Mouse (Mus musculus): ENCODE data around the gene Slc35e4. TPM values are rescaled to one million over a fixed set of nuclear protein-coding genes. Genes with fewer than 3 reads are reported as not detected.
"Not testable (repeated sequence)": the region's sequence is repeated elsewhere in the genome, so short reads cannot be mapped to it uniquely, and the experiment has no call there.

Slc35e4 gene
- total RNA-seq (2014; fragmentation: Nextera tagmentation) (not detected in 2 replicates), total RNA-seq (2017) (0.05 TPM in 1 of 2 replicates, not detected in the other), polyA plus RNA-seq (2012) (not detected in 2 replicates)

DNA sequence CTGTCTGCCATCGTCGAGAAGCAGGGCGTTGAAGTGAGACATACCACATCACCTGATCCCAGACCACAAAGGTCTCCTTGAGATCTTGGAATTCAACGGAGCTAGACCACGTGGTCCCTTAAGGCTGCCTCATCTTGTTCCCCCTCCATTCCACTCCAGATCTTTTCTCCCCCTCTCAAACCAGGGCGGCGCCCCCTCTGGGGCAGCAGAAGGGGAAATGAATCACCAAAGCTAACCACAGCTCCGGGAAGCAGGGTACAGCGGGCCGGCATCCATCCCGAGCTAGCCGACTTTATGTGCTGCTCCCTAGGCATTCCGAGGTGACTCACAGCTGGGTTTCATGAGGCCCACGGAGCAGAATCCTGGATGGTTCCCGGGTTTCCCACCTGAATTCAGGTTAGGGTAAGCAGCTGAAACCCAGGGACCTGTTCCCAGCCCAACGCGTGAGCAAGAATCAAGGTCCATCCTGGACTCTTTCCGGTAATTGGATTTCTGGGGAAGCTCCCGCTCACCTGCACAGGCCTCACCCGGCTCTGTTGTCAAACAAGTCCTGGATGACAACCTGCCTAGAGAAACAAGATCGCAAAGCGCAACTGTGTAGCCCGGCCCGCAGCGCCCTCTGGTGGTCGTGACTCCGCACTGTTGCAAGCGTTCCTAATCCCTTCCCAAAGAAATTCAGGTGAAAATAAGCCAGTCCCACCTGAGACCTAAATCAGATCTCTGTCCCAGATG is at the start of gene Slc35e4:
Gene Slc35e4 (minus strand): TSS at position 556 of the 732 bp plus-strand sequence.
- no peaks in the 10 kb centered on the region for H3K36me3 ChIP-seq (replicated peaks)
- TF ChIP-seq TAL1 (conservative IDR thresholded peaks at IDR 0.05; ENCODE audit: low read depth, low read length) (no peak), CTCF (IDR thresholded peaks at IDR 0.05; ENCODE audit: low read depth, low read length) (peak; percentile 37; the same call in 1 of the 2 replicates), POLR2AphosphoS5 (IDR thresholded peaks at IDR 0.05; ENCODE audit: insufficient replicate concordance, low read depth, low read length) (no peak), GATA2 (IDR thresholded peaks at IDR 0.05; ENCODE audit: borderline replicate concordance, low read depth, low read length) (no peak), GATA1 (IDR thresholded peaks at IDR 0.05; ENCODE audit: borderline replicate concordance, low read length) (no peak)
- DNase-seq (ENCODE audit: low spot score) (no peak), ATAC-seq (ENCODE audit: extremely low read depth, insufficient number of reproducible peaks, low FRiP score, poor library complexity, severe bottlenecking) (no peak)
- H3K9me3 ChIP-seq (replicated peaks), result peaks cover 9% of the 10 kb centered on the region
- H3K4me3 ChIP-seq (ENCODE audit: low read depth, low read length), result no peak within 1 kb of the TSS
- peaks cover 3% of the 10 kb centered on the region; the same call in 1 of the 2 replicates for H3K4me1 ChIP-seq (ENCODE audit: insufficient read depth, low read depth, low read length)
- peaks cover 23% of the 10 kb centered on the region; the same call in 1 of the 2 replicates for H3K27me3 ChIP-seq (ENCODE audit: insufficient read depth, low read length)

DNA sequence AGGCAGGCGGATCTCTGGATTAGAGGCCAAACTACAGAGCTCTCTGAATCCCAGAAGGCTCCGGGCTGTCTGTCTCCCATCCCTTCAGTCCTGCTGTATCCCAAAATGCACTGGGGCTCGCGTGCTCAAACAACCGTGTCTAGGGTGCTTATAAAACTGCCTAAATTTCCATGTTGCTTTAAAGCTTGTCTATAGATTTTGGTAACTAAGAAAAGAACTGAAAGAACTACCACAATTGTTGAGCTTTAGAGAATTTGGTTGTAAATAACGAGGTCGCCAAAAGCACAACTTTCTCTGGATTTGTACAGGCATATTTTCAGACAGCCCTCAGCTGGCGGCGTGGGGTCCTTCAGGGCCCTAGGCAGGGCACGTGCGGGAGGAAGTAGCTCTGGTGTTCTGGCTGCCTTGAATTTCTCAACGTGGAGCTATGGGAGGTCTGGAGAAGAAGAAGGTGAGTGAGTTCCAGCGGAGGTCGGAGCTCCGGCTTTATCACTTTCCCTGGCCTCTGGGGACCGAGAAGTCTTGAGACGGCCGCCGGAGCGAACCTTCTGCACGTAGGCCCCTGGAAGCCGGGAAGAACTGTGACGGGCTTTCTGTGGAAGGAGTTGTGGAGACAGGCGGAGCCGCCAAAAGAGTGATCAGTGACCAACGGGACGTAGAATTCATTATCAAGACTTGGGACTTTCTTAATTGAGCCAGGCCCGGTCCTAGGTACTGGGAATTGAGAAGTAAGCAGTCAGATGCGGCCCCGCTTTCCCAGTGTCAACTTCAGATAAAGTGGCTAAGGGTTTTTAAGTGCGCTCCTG is 49.3 kb upstream of the Slc35e4 start, which contains the start of gene Pes1:
Gene Pes1 (plus strand): TSS at position 366 of the 806 bp plus-strand sequence.
- H3K4me3 ChIP-seq (ENCODE audit: low read depth, low read length), result peak within 1 kb of the TSS; percentile 80
- peaks cover 31% of the 10 kb centered on the region for H3K36me3 ChIP-seq (replicated peaks)
- 0 out of 2 replicates have a peak, but pooled peaks cover 4% of the 10 kb centered on the region for H3K27me3 ChIP-seq (ENCODE audit: insufficient read depth, low read length)
- DNase-seq (ENCODE audit: low spot score) (peak; percentile 70), ATAC-seq (ENCODE audit: extremely low read depth, insufficient number of reproducible peaks, low FRiP score, poor library complexity, severe bottlenecking) (peak; percentile 78)
- TF ChIP-seq TAL1 (conservative IDR thresholded peaks at IDR 0.05; ENCODE audit: low read depth, low read length) (no peak), GATA1 (IDR thresholded peaks at IDR 0.05; ENCODE audit: borderline replicate concordance, low read length) (no peak), GATA2 (IDR thresholded peaks at IDR 0.05; ENCODE audit: borderline replicate concordance, low read depth, low read length) (no peak), POLR2AphosphoS5 (IDR thresholded peaks at IDR 0.05; ENCODE audit: insufficient replicate concordance, low read depth, low read length) (no peak), CTCF (IDR thresholded peaks at IDR 0.05; ENCODE audit: low read depth, low read length) (no peak)
- H3K9me3 ChIP-seq (replicated peaks), result no peaks in the 10 kb centered on the region
- peaks cover 34% of the 10 kb centered on the region for H3K4me1 ChIP-seq (ENCODE audit: insufficient read depth, low read depth, low read length)

DNA sequence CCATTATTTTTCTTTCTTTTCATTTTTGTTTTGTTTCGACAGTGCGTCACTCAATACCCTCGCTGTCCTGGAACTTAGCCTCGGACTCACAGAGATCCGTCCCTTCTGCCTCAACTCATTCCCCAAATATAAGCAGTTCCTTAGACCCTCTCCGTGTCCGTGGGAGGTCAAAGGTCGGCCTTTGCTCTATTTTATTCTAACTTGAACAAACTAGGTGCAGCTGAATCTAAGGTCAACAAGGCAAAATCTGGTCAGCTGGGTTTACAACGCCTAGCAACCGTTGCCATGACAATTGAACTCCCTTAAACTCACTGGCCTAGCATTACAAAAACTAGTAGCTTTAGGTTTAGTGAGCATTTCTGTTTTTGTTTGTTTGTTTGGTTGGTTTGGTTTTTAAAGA is 48.7 kb upstream of the Slc35e4 start:
- no peak for ATAC-seq (ENCODE audit: extremely low read depth, insufficient number of reproducible peaks, low FRiP score, poor library complexity, severe bottlenecking)
- DNase-seq (ENCODE audit: low spot score), result no peak
- TF ChIP-seq GATA1 (IDR thresholded peaks at IDR 0.05; ENCODE audit: borderline replicate concordance, low read length), result no peak

DNA sequence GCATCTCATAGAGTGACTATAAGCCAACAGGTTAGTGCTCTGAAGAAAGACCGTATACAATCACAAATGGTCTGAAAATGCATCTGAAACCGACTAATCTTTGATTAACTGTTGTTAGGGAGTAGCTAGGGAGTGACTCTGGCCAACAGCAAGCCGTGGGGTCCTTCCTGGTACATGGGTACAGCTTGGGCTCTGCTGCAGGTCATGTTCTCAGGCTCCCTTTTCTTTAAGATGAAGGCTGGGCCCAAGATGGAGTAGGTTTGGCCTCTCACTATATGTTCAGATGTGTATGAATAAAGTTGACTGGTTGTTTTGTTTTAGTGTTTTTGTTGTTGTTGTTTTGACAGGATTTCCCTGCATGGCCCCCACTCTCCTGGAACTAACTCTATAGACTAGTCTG is 47.3 kb upstream of the Slc35e4 start:
- no peak for TF ChIP-seq CTCF (IDR thresholded peaks at IDR 0.05; ENCODE audit: low read depth, low read length)
- TF ChIP-seq POLR2AphosphoS5 (IDR thresholded peaks at IDR 0.05; ENCODE audit: insufficient replicate concordance, low read depth, low read length), result no peak
- no peak for TF ChIP-seq GATA1 (IDR thresholded peaks at IDR 0.05; ENCODE audit: borderline replicate concordance, low read length)
- no peak for TF ChIP-seq TAL1 (conservative IDR thresholded peaks at IDR 0.05; ENCODE audit: low read depth, low read length)
- TF ChIP-seq GATA2 (IDR thresholded peaks at IDR 0.05; ENCODE audit: borderline replicate concordance, low read depth, low read length), result no peak
- Histone ChIP-seq H3K27me3 (ENCODE audit: insufficient read depth, low read length) (peaks cover 15% of the 10 kb centered on the region), H3K4me3 (ENCODE audit: low read depth, low read length) (no peak overlapping the region), H3K36me3 (replicated peaks) (peaks cover 12% of the 10 kb centered on the region), H3K4me1 (ENCODE audit: insufficient read depth, low read depth, low read length) (peaks cover 22% of the 10 kb centered on the region), H3K9me3 (replicated peaks) (no peaks in the 10 kb centered on the region)
- ATAC-seq (ENCODE audit: extremely low read depth, insufficient number of reproducible peaks, low FRiP score, poor library complexity, severe bottlenecking) (no peak), DNase-seq (ENCODE audit: low spot score) (no peak)

More for the DNA sequence above, 48.7 kb upstream of the Slc35e4 start:
- Histone ChIP-seq H3K4me3 (ENCODE audit: low read depth, low read length) (peak overlapping the region; percentile 80), H3K9me3 (replicated peaks) (no peaks in the 10 kb centered on the region), H3K36me3 (replicated peaks) (peaks cover 26% of the 10 kb centered on the region), H3K4me1 (ENCODE audit: insufficient read depth, low read depth, low read length) (peaks cover 31% of the 10 kb centered on the region), H3K27me3 (ENCODE audit: insufficient read depth, low read length) (0 out of 2 replicates have a peak, but pooled peaks cover 7% of the 10 kb centered on the region)

DNA sequence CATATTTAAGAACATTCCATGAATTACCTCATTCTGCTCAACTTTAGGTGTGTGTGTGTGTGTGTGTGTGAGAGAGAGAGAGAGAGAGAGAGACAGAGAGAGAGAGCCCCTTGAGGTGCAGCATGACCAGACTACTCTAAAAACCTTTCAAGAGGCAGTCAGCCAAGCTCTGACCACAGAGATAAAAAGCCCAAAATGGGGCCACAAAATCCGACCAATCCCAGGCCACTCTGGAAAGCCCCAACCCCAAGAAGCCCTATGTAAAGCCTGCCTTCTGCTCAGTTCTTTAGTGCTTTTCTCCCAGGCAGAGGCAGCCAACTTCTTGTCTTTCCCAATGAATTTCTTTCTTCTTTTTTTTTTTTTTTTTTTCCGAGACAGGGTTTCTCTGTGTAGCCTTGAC is 46.4 kb upstream of the Slc35e4 start:
- Histone ChIP-seq H3K27me3 (ENCODE audit: insufficient read depth, low read length) (peaks cover 22% of the 10 kb centered on the region), H3K9me3 (replicated peaks) (no peaks in the 10 kb centered on the region), H3K4me1 (ENCODE audit: insufficient read depth, low read depth, low read length) (peaks cover 14% of the 10 kb centered on the region), H3K4me3 (ENCODE audit: low read depth, low read length) (no peak overlapping the region), H3K36me3 (replicated peaks) (peaks cover 4% of the 10 kb centered on the region)
- DNase-seq (ENCODE audit: low spot score) (no peak), ATAC-seq (ENCODE audit: extremely low read depth, insufficient number of reproducible peaks, low FRiP score, poor library complexity, severe bottlenecking) (no peak)
- TF ChIP-seq GATA2 (IDR thresholded peaks at IDR 0.05; ENCODE audit: borderline replicate concordance, low read depth, low read length), result no peak
- no peak for TF ChIP-seq GATA1 (IDR thresholded peaks at IDR 0.05; ENCODE audit: borderline replicate concordance, low read length)
- no peak for TF ChIP-seq CTCF (IDR thresholded peaks at IDR 0.05; ENCODE audit: low read depth, low read length)
- TF ChIP-seq POLR2AphosphoS5 (IDR thresholded peaks at IDR 0.05; ENCODE audit: insufficient replicate concordance, low read depth, low read length), result no peak
- no peak for TF ChIP-seq TAL1 (conservative IDR thresholded peaks at IDR 0.05; ENCODE audit: low read depth, low read length)

DNA sequence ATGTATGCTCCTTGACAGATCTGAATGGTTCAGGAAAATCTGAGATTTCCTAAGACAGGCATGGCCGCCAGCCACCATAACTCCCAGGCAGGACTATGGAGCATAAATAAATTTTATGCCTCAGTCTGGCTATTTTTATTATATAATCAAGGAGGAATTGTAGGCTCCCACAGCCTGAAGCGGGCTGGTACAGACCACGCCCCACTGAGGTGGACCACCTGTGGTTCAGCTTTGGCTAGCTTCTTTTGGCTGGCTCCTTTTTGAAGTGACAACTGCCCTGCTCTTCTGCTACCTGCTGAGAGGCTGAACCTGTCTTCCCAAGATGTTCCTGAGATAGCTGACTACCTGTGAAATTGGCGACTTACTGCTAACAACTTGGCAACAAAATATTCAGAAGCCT is 40.9 kb upstream of the Slc35e4 start:
- H3K36me3 ChIP-seq (replicated peaks); DNase-seq (ENCODE audit: low spot score); H3K9me3 ChIP-seq (replicated peaks); H3K4me1 ChIP-seq (ENCODE audit: insufficient read depth, low read depth, low read length); H3K4me3 ChIP-seq (ENCODE audit: low read depth, low read length); ATAC-seq (ENCODE audit: extremely low read depth, insufficient number of reproducible peaks, low FRiP score, poor library complexity, severe bottlenecking): not testable (repeated sequence)
- peaks cover 21% of the 10 kb centered on the region for H3K27me3 ChIP-seq (ENCODE audit: insufficient read depth, low read length)

DNA sequence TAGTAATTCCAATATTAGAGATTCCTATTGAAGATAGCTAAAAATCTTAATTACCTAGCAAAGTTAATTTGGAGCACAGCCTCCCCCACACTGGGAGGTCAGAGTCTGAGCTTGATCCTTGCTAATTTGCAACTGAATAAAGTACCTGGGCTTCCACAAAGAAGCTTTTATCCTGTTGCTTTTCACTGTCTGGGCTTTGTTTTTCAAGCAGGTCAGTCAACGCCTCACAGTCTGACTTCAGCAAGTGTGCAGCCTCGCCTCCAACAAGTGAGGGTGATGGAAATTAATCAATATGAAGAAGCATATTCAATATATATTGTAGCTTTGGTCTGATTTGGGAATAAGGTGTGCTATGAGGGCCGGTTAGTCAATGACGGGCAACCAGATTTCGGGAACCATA is 40.4 kb upstream of the Slc35e4 start:
- H3K4me3 ChIP-seq (ENCODE audit: low read depth, low read length); ATAC-seq (ENCODE audit: extremely low read depth, insufficient number of reproducible peaks, low FRiP score, poor library complexity, severe bottlenecking); H3K4me1 ChIP-seq (ENCODE audit: insufficient read depth, low read depth, low read length): not testable (repeated sequence)

More for the DNA sequence above, 40.4 kb upstream of the Slc35e4 start:
- H3K36me3 ChIP-seq (replicated peaks); DNase-seq (ENCODE audit: low spot score); H3K9me3 ChIP-seq (replicated peaks): not testable (repeated sequence)
- peaks cover 20% of the 10 kb centered on the region for H3K27me3 ChIP-seq (ENCODE audit: insufficient read depth, low read length)
